Mouse (Mus musculus): ENCODE data around the gene BC052040. TPM values are rescaled to one million over a fixed set of nuclear protein-coding genes. Genes with fewer than 3 reads are reported as not detected.

Gene BC052040
- total RNA-seq, 1 experiment from 2014 or later = 3.3 TPM

- ATAC-seq (replicated peaks; ENCODE audit: insufficient number of reproducible peaks, low FRiP score, low TSS enrichment, poor library complexity, severe bottlenecking) = no peak
Measured at GRCm38 (mm10) chr2:115678786-115679185, 97.3 kb downstream of the BC052040 start.

GRCm38 (mm10) chr2:115685250-115685649 lies 103.7 kb downstream of the BC052040 start:
- ATAC-seq (replicated peaks; ENCODE audit: insufficient number of reproducible peaks, low FRiP score, low TSS enrichment, poor library complexity, severe bottlenecking) = no peak

- ATAC-seq (replicated peaks; ENCODE audit: insufficient number of reproducible peaks, low FRiP score, low TSS enrichment, poor library complexity, severe bottlenecking) = no peak
Measured at GRCm38 (mm10) chr2:115687612-115688011, 106.1 kb downstream of the BC052040 start.

- ATAC-seq (replicated peaks; ENCODE audit: insufficient number of reproducible peaks, low FRiP score, low TSS enrichment, poor library complexity, severe bottlenecking) = no peak
Measured at GRCm38 (mm10) chr2:115688282-115688681, 106.8 kb downstream of the BC052040 start.

- ATAC-seq (replicated peaks; ENCODE audit: insufficient number of reproducible peaks, low FRiP score, low TSS enrichment, poor library complexity, severe bottlenecking) = no peak
Measured at GRCm38 (mm10) chr2:115693841-115694240, 112.3 kb downstream of the BC052040 start.

GRCm38 (mm10) chr2:115694386-115694785 lies 112.9 kb downstream of the BC052040 start:
- no peak for ATAC-seq (replicated peaks; ENCODE audit: insufficient number of reproducible peaks, low FRiP score, low TSS enrichment, poor library complexity, severe bottlenecking)

- no peak for ATAC-seq (replicated peaks; ENCODE audit: insufficient number of reproducible peaks, low FRiP score, low TSS enrichment, poor library complexity, severe bottlenecking)
Measured at GRCm38 (mm10) chr2:115699032-115699431, 117.5 kb downstream of the BC052040 start.

GRCm38 (mm10) chr2:115702610-115703009 lies 121.1 kb downstream of the BC052040 start:
- no peak for ATAC-seq (replicated peaks; ENCODE audit: insufficient number of reproducible peaks, low FRiP score, low TSS enrichment, poor library complexity, severe bottlenecking)

- no peak for ATAC-seq (replicated peaks; ENCODE audit: insufficient number of reproducible peaks, low FRiP score, low TSS enrichment, poor library complexity, severe bottlenecking)
Measured at GRCm38 (mm10) chr2:115717535-115717934, 136.0 kb downstream of the BC052040 start.

GRCm38 (mm10) chr2:115717980-115718379 lies 136.5 kb downstream of the BC052040 start:
- ATAC-seq (replicated peaks; ENCODE audit: insufficient number of reproducible peaks, low FRiP score, low TSS enrichment, poor library complexity, severe bottlenecking) = no peak

- no peak for ATAC-seq (replicated peaks; ENCODE audit: insufficient number of reproducible peaks, low FRiP score, low TSS enrichment, poor library complexity, severe bottlenecking)
Measured at GRCm38 (mm10) chr2:115723452-115723851, 141.9 kb downstream of the BC052040 start.

GRCm38 (mm10) chr2:115724216-115724615 lies 142.7 kb downstream of the BC052040 start:
- ATAC-seq (replicated peaks; ENCODE audit: insufficient number of reproducible peaks, low FRiP score, low TSS enrichment, poor library complexity, severe bottlenecking) = no peak

GRCm38 (mm10) chr2:115724726-115725125 lies 143.2 kb downstream of the BC052040 start:
- no peak for ATAC-seq (replicated peaks; ENCODE audit: insufficient number of reproducible peaks, low FRiP score, low TSS enrichment, poor library complexity, severe bottlenecking)

GRCm38 (mm10) chr2:115725503-115725902 lies 144.0 kb downstream of the BC052040 start:
- ATAC-seq (replicated peaks; ENCODE audit: insufficient number of reproducible peaks, low FRiP score, low TSS enrichment, poor library complexity, severe bottlenecking) = no peak

GRCm38 (mm10) chr2:115725926-115726325 lies 144.4 kb downstream of the BC052040 start:
- no peak for ATAC-seq (replicated peaks; ENCODE audit: insufficient number of reproducible peaks, low FRiP score, low TSS enrichment, poor library complexity, severe bottlenecking)

GRCm38 (mm10) chr2:115726806-115727205 lies 145.3 kb downstream of the BC052040 start:
- ATAC-seq (replicated peaks; ENCODE audit: insufficient number of reproducible peaks, low FRiP score, low TSS enrichment, poor library complexity, severe bottlenecking) = no peak

GRCm38 (mm10) chr2:115728627-115729026 lies 147.1 kb downstream of the BC052040 start:
- no peak for ATAC-seq (replicated peaks; ENCODE audit: insufficient number of reproducible peaks, low FRiP score, low TSS enrichment, poor library complexity, severe bottlenecking)

GRCm38 (mm10) chr2:115730502-115730901 lies 149.0 kb downstream of the BC052040 start:
- ATAC-seq (replicated peaks; ENCODE audit: insufficient number of reproducible peaks, low FRiP score, low TSS enrichment, poor library complexity, severe bottlenecking) = no peak

- no peak for ATAC-seq (replicated peaks; ENCODE audit: insufficient number of reproducible peaks, low FRiP score, low TSS enrichment, poor library complexity, severe bottlenecking)
Measured at GRCm38 (mm10) chr2:115731171-115731570, 149.7 kb downstream of the BC052040 start.

GRCm38 (mm10) chr2:115732572-115732971 lies 151.1 kb downstream of the BC052040 start:
- no peak for ATAC-seq (replicated peaks; ENCODE audit: insufficient number of reproducible peaks, low FRiP score, low TSS enrichment, poor library complexity, severe bottlenecking)

- no peak for ATAC-seq (replicated peaks; ENCODE audit: insufficient number of reproducible peaks, low FRiP score, low TSS enrichment, poor library complexity, severe bottlenecking)
Measured at GRCm38 (mm10) chr2:115733017-115733692, 151.6 kb downstream of the BC052040 start.

Data from monocyte, adult 5-6 weeks (primary cell).